Mouse (Mus musculus) heart, postnatal 36 days (tissue): ENCODE measurements around the gene Ddit4. TPM values are rescaled to one million over a fixed set of nuclear protein-coding genes. Genes with fewer than 3 reads are reported as not detected.
"Not testable (repeated sequence)": the region's sequence is repeated elsewhere in the genome, so short reads cannot be mapped to it uniquely, and the experiment has no call there.

Experiments
- DNase-seq, 2 experiments: peaks; one replicate each; pipeline ENCODE4 v3.0.0; 2021 to 2022
- intact Hi-C: fragments of 180-260 bp; cut with DNase I; formaldehyde crosslinking; loops from one replicate; pipeline ENCODE4 v1.15.1; 2025
- total RNA-seq, 2 experiments: library from RNA; stranded (reverse); gene quantifications; 2 replicates each; pipeline ENCODE4 v1.2.3; 2021

Ddit4 gene
- 10 to 100 TPM; 37.1 to 64.2 TPM for total RNA-seq

GRCm38 (mm10) chr10:59951211-59952151, at the start of gene Ddit4:
Ddit4 (minus strand) TSS chr10:59951834.
- peak; percentile 100 for DNase-seq
- intact Hi-C loops, result loop anchor here (1.0 to 2.0 kb wide), 4 partner anchors 19 to 56 kb away; partner anchors contain the start of genes Anapc16 and Ascc1

DNA sequence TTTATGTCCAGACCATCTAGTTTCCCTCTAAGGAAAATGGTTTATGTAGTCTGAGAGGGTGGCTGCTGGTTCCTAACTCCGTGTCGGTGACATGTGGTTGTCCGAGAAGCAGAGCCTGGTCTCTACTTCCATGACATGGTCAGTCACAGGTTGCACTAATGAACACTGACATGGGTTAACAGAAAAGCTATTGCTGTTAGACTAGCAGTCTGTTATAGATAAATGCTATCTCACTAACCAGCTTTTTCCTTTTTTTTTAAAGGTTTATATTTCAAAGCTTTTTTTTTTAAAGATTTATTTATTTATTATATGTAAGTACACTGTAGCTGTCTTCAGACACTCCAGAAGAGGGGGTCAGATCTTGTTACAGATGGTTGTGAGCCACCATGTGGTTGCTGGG, 47.4 kb upstream of the Ddit4 start:
- intact Hi-C loops, result no loop called here
- DNase-seq, result no peak

DNA sequence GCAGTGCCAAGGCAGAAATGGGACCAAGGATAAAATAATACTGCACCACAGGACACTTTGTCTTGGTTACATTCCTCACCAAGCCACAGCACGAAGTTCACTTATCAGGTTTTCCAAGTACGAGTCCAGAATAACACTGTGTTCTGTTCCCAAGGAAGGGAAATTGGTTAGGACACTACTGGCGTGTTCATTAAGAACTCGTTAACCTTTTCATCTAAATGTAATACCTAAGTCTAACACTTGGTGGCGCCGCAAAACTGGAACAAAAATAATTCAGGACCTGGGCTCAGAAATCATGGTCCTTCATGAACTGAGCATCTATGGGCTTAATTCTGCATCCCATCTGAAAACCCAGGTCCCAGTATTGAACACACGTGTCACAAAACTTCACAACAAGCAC, 46.0 kb upstream of the Ddit4 start:
- intact Hi-C loops, result loop anchor here (2.0 kb wide), 1 partner anchor 19 kb away; no protein-coding TSS in a partner anchor

DNA sequence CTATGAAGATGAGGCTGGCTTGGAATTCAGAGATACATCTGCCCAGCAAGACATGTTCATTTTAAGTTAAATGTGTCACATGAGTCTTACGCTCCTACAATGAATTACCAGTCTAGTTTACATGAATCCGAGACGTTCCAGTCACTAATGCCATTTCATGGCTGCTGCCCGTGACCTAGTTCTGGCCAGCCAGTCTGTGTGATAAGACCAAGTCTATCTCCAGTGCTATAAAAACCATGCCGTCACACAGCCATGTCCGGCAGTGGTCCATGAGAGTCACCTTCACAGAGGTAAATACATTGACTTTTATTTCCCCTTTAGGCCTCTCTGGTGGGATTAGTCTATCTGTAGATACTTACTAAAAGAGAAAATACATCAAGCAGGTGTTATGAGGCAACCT, 44.3 kb upstream of the Ddit4 start:
- no peak for DNase-seq
- intact Hi-C loops, result loop anchor here (2.0 kb wide), 1 partner anchor 17 kb away; no protein-coding TSS in a partner anchor

More for the DNA sequence above, 46.0 kb upstream of the Ddit4 start:
- DNase-seq, result peak; percentile 56 to 75

GRCm38 (mm10) chr10:59993813-59994212, 42.2 kb upstream of the Ddit4 start:
- intact Hi-C loops, DNase-seq: not testable (repeated sequence)

GRCm38 (mm10) chr10:59992024-59992423, 40.4 kb upstream of the Ddit4 start:
- intact Hi-C loops, result no loop called here
- no peak for DNase-seq

DNA sequence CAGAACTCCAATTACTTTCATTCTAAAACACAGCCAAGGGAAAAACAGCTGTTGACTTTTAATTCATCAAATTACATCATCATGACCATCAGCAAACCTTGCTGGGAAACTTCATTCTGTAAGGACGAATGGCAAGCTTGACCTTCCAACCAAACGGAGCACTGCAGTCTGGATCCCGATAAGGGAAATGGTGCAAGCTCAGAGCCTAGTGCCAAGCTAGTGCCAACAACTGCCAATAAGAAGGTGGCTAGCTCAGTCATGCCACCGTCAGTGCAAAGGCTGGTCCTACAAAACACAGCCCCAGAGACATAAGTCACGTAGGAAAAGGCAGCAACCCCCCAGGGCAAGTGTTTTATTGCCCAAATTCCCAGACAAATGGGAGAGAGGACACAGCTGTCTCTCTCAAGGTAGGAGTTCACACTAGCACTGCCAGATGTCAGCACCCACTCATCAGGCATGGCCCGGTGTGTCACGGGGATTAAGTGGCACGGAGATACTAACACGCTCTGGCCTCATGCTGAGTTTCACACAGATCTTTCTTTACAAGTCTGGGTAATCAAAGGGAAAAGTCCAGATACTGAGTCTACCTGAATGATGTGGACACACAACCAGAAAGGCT, 39.7 kb upstream of the Ddit4 start:
- intact Hi-C loops, result no loop called here
- DNase-seq, result no peak

GRCm38 (mm10) chr10:59990393-59990792, 38.8 kb upstream of the Ddit4 start:
- DNase-seq, result no peak
- intact Hi-C loops, result no loop called here

GRCm38 (mm10) chr10:59988036-59988435, 36.4 kb upstream of the Ddit4 start:
- peak in 1 of 2 experiments; percentile 59 for DNase-seq
- intact Hi-C loops, result no loop called here

GRCm38 (mm10) chr10:59982379-59982873, 30.8 kb upstream of the Ddit4 start:
- intact Hi-C loops, result no loop called here
- DNase-seq, result no peak

- DNase-seq, result peak in 1 of 2 experiments; percentile 68
- intact Hi-C loops, result no loop called here
Measured at GRCm38 (mm10) chr10:59981792-59982191, 30.2 kb upstream of the Ddit4 start.

DNA sequence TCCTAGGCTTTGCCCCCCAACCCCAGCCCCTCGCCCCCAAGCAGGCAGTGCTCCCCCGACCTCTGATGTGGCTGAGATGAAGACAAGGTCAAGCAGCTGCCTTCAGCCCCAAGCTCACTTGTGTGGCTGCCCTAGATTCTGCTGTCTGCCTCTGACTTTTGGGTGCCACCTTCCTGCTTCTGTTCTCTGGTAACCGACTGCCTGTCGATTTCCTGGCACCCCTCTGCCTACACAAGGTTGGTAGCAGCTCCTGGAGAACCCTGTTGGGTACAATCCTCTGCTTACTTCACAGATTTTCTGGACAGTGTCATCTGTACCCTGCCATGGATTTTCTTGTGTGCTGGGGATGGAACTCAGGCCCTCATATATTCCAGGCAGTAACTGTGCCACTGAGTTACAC, 29.7 kb upstream of the Ddit4 start:
- DNase-seq, result no peak
- intact Hi-C loops, result no loop called here

DNA sequence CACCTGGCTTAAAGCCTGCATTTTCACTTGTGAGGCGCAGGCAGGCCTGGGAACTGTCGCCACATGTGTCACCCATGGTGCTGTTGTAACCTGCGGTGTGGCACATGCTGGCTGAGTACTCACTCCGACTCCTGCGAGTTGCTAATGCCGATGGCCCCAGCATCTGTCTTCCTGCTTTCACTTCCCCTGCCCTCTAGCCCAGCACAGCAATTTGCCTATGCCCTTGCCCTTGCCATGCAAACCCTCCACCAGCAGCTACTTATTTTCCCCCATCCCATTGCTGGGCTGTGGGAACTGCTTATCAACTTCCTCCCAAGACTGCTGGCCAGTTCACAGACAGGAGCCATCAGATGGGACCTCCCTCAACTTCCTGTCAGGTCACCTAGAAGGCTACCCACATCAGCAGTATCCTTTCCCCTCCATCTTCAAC, 29.2 kb upstream of the Ddit4 start:
- intact Hi-C loops, result no loop called here
- DNase-seq, result peak in 1 of 2 experiments; percentile 64

DNA sequence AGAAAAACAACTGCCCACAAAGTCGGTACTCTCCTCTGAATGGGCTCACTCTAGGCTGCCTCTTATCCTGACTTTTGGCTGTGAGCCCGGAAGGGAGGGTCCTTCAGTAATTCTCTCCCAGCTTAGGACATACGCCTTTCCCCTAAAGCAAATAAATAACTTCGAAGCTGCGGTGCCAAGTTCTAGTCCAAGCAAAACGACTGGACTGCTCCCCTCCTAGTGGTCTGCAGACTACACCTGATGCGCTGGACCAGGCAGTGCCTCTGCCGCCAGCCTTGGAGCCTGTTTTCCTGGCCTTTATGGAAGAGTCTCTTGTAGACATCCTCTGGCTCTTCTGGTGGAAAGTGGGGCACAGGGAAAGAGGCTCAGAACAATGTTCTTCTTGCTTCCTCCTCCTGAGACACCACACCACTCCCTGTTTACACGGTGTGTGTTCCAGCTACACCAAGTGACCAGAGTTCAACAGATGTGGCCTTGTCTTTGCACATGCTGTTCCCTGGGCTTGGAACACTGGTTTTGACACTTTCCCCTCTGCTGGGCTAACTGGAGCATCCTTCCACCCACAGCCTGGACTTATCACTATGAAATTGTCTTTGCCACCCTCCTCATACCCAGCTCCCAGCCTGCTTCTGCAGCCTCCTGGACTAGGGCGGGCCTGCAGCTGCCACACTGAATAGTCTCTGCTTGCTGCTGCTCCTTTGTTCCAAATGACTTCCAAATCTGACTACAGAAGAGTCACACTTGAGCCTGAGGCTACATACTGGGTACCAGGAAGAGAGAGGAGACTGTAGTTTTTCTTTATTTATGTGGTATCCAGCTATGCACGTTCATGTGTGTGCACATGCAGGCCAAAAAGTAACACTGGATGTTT, 27.5 kb upstream of the Ddit4 start:
- intact Hi-C loops, result loop anchor here (2.0 kb wide), 1 partner anchor 18 kb away; no protein-coding TSS in a partner anchor

GRCm38 (mm10) chr10:59978401-59978800, 26.8 kb upstream of the Ddit4 start:
- DNase-seq, result peak in 1 of 2 experiments; percentile 63
- intact Hi-C loops, result loop anchor here (2.0 kb wide), 1 partner anchor 18 kb away; no protein-coding TSS in a partner anchor

More for the DNA sequence above, 27.5 kb upstream of the Ddit4 start:
- peak; percentile 82 to 88 for DNase-seq

DNA sequence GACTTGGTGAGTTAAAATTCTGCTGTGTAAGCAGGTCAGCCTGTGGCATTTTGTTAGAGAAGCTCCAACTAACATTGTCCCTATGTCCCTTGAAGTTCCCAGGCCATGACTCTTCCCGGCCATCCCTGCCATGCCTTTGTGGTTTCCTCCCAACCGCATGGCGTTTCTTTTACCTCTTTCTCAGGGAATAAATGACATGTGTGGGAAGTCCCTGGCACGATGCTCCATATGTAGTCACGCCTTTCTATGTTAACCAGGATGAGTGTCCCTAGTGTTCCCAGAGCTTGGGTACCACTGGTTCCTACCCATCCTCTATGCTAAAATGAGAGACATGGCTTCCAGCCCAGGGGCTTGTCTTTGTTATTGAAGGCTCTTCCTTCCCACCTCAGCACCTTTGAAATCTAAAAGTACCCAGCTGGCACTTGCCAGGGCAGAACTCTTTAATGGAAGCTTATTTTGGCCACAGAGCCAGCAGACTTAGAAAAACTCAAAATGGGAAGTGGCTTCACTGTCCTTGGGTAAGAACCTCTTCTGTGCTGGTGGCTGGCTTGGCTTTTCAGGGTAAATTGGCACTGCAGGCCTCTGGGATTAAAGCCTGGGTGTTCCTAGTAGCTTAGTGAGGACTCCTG, 26.2 kb upstream of the Ddit4 start:
- intact Hi-C loops, result loop anchor here (2.0 kb wide), 1 partner anchor 19 kb away; no protein-coding TSS in a partner anchor

GRCm38 (mm10) chr10:59977141-59977540, 25.5 kb upstream of the Ddit4 start:
- intact Hi-C loops, result no loop called here
- DNase-seq, result no peak

More for the DNA sequence above, 26.2 kb upstream of the Ddit4 start:
- peak in 1 of 2 experiments; percentile 56 for DNase-seq

DNA sequence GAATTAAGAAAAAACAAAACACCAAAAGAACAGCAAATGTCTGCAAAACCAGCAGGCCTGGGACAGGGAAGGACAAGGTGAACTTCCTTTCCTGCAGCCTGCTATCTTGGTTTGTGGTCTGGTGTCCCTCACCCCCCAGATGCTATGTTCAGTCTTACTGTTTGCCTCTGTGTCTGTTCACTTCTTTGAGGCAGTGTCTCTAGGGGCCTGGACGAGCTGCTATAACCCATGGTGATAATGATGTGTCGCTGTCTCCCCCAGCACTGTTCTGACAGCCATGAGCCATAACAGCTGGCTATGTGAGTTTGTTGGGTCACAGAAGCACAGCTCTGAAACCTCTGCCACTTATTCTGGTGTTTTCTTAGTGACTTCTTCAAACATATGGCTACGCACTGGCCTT, 23.2 kb upstream of the Ddit4 start:
- peak in 1 of 2 experiments; percentile 69 for DNase-seq
- intact Hi-C loops, result loop anchor here (1.0 kb wide), 1 partner anchor 22 kb away; no protein-coding TSS in a partner anchor

GRCm38 (mm10) chr10:59974191-59974664, 22.6 kb upstream of the Ddit4 start:
- intact Hi-C loops, result loop anchor here (1.0 kb wide), 1 partner anchor 22 kb away; no protein-coding TSS in a partner anchor
- peak; percentile 81 to 85 for DNase-seq
